Mouse (Mus musculus) left cerebral cortex, adult 11 months (tissue): Measurements from ENCODE around the gene Kcnj6.

Experiments used
- DNase-seq: peaks from one replicate; pipeline ENCODE4 v3.0.0; 2022; ENCODE audit warnings: low spot score

Gene Kcnj6

GRCm38 (mm10) chr16:94931343-94932301 is 65.9 kb downstream of the Kcnj6 start:
- peak; percentile 56 for DNase-seq

- DNase-seq = no peak
Measured at GRCm38 (mm10) chr16:94925364-94925763, 72.1 kb downstream of the Kcnj6 start.

GRCm38 (mm10) chr16:94919177-94919576 is 78.3 kb downstream of the Kcnj6 start:
- DNase-seq = no peak

GRCm38 (mm10) chr16:94906026-94906425 is 91.5 kb downstream of the Kcnj6 start:
- DNase-seq = peak; percentile 44

- no peak for DNase-seq
Measured at GRCm38 (mm10) chr16:94898832-94899231, 98.7 kb downstream of the Kcnj6 start.

GRCm38 (mm10) chr16:94892162-94892650 is 105.3 kb downstream of the Kcnj6 start:
- DNase-seq = no peak

- no peak for DNase-seq
Measured at GRCm38 (mm10) chr16:94890581-94890980, 106.9 kb downstream of the Kcnj6 start.

- no peak for DNase-seq
Measured at GRCm38 (mm10) chr16:94890056-94890455, 107.4 kb downstream of the Kcnj6 start.

- no peak for DNase-seq
Measured at GRCm38 (mm10) chr16:94888554-94888953, 108.9 kb downstream of the Kcnj6 start.

- DNase-seq = no peak
Measured at GRCm38 (mm10) chr16:94886398-94886797, 111.1 kb downstream of the Kcnj6 start.

GRCm38 (mm10) chr16:94885062-94885461 is 112.4 kb downstream of the Kcnj6 start:
- no peak for DNase-seq

- DNase-seq = no peak
Measured at GRCm38 (mm10) chr16:94883909-94884308, 113.6 kb downstream of the Kcnj6 start.

GRCm38 (mm10) chr16:94883196-94883595 is 114.3 kb downstream of the Kcnj6 start:
- DNase-seq = peak; percentile 45

GRCm38 (mm10) chr16:94882111-94882510 is 115.4 kb downstream of the Kcnj6 start:
- no peak for DNase-seq

- no peak for DNase-seq
Measured at GRCm38 (mm10) chr16:94872614-94873272, 124.8 kb downstream of the Kcnj6 start.

- DNase-seq = no peak
Measured at GRCm38 (mm10) chr16:94868354-94868753, 129.1 kb downstream of the Kcnj6 start.

GRCm38 (mm10) chr16:94866300-94866956 is 131.1 kb downstream of the Kcnj6 start:
- DNase-seq = no peak

GRCm38 (mm10) chr16:94865796-94866195 is 131.7 kb downstream of the Kcnj6 start:
- no peak for DNase-seq

- no peak for DNase-seq
Measured at GRCm38 (mm10) chr16:94865101-94865500, 132.4 kb downstream of the Kcnj6 start.

- no peak for DNase-seq
Measured at GRCm38 (mm10) chr16:94863475-94863874, 134.0 kb downstream of the Kcnj6 start.

- no peak for DNase-seq
Measured at GRCm38 (mm10) chr16:94855990-94856389, 141.5 kb downstream of the Kcnj6 start.

- DNase-seq = no peak
Measured at GRCm38 (mm10) chr16:94852407-94853160, 144.9 kb downstream of the Kcnj6 start.
